Mouse (Mus musculus) adrenal gland, adult 2 months (tissue): ENCODE results near the gene Phox2a. TPM values are rescaled to one million over a fixed set of nuclear protein-coding genes. Genes with fewer than 3 reads are reported as not detected.
A peak's percentile ranks its signal among the peaks of the same experiment; 100 is the strongest.

Experiments used
- DNase-seq: peaks from one replicate; pipeline ENCODE4 v3.0.0; 2021
- polyA plus RNA-seq: library from polyadenylated mRNA; depleted of rRNA; stranded (reverse); fragments of >200 nt; gene quantifications from 2 replicates; pipeline ENCODE4 v1.2.3, GENCODE M21; 2012
- total RNA-seq, 2 experiments: library from RNA; stranded (reverse); gene quantifications; 2 replicates each; pipeline ENCODE4 v1.2.3; 2021

Phox2a gene
- total and polyA plus RNA-seq, 3 experiments: 15.6 to 45.9 (median 40.1) TPM

DNA sequence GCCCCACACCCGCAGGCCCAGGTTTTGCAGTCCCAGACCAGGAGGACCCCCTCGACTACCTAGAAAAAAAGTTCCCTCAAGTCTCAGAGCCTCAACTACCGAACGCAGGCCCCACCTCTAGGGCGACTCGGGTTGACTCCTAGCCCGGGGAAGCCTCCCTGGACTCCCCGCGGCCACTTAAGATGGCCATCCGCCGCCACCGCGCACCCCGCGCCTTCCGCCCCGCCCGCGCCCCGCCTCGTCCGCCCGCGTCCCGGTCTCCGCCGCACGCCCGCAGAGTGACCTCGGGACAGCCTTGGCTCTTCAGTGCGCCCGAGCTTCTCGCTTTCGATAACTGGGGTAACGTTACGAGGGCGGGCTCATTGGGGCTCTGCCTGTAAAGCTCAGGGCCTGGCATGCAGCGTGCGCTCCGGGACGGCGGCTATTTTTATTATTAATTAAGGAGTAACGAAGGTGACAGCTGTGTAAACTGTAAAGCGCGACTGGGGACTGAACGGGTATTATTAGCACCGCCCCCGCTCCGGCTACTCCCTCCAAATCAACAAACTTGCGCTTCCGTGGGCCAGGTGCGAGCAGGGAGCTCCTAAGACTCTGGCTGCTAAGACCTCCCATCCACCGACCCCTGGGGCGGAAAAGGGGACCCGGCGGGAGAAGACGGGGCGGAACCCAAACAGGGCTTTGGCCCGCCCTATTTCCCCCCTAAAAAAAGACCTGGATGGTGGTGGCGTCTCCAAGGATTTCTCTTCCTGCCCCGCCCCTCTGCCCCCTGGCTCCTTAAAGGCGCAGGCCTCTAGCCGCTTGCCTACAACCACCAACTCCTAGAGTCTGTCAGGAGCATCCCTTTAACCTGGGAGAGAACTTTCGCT, 19.7 kb downstream of the Phox2a start, which contains the start of gene Inppl1:
Gene Inppl1, minus strand, starts transcription at position 624 of the 866 bp plus-strand sequence.
- DNase-seq: peak; percentile 96

- no peak for DNase-seq
These were observed 26.1 kb downstream of the Phox2a start for GRCm38 (mm10) chr7:101844186-101844585.

GRCm38 (mm10) chr7:101847934-101848333, 29.8 kb downstream of the Phox2a start:
- DNase-seq: no peak

- DNase-seq: no peak
These were observed 33.6 kb downstream of the Phox2a start for GRCm38 (mm10) chr7:101851689-101852088.

DNA sequence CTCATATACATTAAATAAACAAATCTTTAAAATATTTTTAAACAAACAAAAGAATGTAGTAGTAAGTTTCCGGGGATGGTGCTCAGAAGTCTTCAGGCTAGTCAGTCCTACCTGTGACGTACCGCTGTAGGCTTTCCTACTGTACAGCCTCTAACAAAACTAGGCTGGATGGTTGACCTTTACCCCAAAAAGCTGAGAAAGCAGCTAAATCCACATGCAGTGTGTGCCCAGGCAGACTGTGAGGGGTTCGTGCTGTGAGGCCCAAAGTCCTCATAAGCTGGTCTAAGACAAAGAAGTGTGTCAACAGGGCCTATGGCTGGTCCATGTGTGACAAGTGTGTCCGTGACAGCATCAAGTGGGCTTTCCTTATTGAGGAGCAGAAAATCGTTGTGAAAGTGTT, 34.7 kb downstream of the Phox2a start:
- no peak for DNase-seq

- no peak for DNase-seq
These were observed 35.7 kb downstream of the Phox2a start for GRCm38 (mm10) chr7:101853816-101854215.

DNA sequence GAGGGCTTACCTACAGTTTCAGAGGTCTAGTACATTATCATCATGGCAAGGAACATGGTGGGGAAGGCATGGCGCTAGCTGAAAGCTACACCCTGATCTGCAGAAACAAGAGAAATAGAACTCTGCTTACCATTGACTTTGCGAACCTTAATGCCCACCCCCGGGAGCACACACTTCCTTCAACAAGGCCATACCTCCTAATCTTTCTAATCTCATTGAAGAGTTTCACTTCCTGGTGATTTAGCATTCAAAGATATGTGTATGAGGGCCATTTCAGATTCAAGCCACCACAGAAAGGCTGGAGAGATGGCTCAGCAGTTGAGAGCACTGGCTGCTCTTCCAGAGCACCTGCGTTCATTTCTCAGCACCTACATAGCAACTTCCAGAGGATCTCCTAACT, 39.0 kb downstream of the Phox2a start, which contains the start of gene Folr2:
Gene Folr2, minus strand, starts transcription at position 101 of the 400 bp plus-strand sequence.
- DNase-seq: no peak

DNA sequence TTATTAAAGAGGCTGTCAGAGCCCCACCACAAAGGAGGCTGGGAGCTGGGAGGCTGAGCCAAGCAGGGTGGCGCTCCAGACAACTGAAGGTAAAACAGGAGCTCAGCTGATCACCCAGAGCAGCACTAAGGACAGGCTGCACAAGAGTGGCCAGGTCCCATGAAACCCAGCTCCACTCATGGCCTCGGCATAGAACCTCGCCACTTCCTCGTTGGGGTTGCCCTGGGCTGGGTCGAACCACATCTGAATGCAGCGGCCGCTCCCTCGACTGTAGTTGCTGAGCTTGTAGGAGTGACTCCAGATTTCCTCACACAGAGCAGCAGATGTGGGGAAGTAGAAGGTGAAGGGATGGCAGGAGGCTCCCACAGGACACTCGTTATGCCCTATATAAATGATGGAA, 40.2 kb downstream of the Phox2a start:
- DNase-seq: no peak

GRCm38 (mm10) chr7:101860978-101861377, 42.9 kb downstream of the Phox2a start:
- DNase-seq: no peak

GRCm38 (mm10) chr7:101862291-101862690, 44.2 kb downstream of the Phox2a start:
- DNase-seq: no peak

GRCm38 (mm10) chr7:101863415-101863814, 45.3 kb downstream of the Phox2a start, which contains the start of gene Anapc15:
TSS of gene Anapc15 (plus strand) at chr7:101863715.
- no peak for DNase-seq

GRCm38 (mm10) chr7:101866491-101867265, 48.6 kb downstream of the Phox2a start:
- no peak for DNase-seq

- DNase-seq: peak; percentile 27
These were observed 49.4 kb downstream of the Phox2a start for GRCm38 (mm10) chr7:101867482-101867881.

DNA sequence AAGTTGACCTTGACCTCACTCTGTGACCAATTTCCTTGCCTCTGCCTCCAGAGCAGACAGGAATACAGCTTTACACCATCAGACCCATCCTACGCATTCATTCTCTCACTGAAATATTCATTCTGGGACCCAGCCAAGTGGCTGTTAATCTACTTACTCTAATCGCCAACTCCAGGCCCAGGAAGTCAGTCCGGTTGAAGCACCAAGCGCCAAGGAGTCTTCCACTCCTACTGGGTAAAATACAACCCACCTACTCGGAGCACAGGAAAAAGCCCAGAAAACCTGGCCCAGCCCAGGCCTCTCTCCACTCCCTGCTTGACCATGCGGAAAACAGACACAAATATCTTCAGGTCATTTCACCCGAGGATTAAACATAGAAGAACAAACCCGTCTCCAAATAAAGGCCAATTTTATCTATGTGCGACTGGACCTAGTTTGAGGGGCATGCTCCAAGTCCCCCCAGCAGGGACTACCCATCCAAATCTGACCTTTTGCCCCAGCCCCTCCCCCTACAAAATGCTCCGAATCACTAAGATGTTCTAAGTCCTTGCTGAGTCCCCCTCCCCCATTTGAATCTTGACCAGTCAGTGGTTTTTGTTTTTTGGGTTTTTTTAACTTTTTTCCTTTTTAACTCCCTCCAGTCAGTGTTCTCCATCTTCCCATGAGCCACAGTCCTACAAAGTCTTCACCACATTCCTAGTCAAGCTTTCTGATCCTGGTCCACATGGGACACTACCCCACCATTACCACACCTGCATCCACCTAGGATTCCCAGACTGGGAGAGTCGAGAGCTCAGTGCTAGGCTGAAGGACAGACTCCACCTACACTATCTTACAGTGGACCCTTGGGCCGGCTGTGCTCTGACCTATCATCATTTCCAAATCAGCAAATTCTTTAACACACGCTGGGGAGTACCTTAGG, 50.4 kb downstream of the Phox2a start:
- DNase-seq: peak; percentile 21

DNA sequence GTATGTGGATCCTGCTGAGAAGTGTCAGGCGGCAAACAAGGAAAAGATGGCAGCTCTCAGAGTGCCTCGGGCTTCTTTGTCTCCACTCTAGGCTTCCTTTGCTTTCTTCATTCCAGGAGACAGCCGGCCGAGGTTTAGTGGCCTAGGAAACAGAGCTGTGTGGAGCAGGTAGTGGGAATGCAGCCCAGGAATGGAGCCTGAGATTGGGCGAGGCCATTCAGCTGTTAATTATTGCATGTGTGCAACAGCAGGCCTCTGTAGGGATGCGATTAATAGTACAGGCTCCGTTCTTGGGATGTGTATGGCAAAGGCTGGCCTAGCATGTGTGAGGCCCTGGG, 51.0 kb downstream of the Phox2a start:
- DNase-seq: no peak

- no peak for DNase-seq
These were observed 52.5 kb downstream of the Phox2a start, which contains the start of gene Folr1 for GRCm38 (mm10) chr7:101870629-101871028. TSS of gene Folr1 (minus strand) at chr7:101870788.

DNA sequence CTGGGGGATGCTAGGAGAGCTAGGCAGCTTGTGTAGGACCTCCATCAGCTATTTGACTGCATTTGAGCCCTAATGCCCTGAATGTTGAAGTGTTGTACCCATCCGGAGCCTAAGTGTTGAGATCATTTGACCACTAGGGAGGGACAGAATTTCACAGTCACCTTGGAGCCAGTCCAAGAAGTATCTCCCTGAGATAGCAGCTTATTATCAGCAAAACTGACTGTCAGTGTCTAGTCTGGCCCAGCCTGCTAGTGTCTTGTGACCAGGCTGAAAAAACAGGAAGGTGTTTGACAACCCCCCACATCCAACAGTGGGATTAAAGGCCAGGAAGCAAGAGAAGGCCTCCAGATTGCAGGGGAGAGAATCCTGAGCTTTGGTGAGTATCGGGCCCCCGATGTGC, 53.2 kb downstream of the Phox2a start:
- peak; percentile 19 for DNase-seq
